Mouse (Mus musculus) forebrain, embryonic 14.5 days (tissue): ENCODE results near the gene Eid2b. TPM values are rescaled to one million over a fixed set of nuclear protein-coding genes. Genes with fewer than 3 reads are reported as not detected.

Experiments
- polyA plus RNA-seq: library from polyadenylated mRNA; unstranded; fragments of >200 nt; fragmentation: Nextera tagmentation; extraction: Ambion mirVana; gene quantifications from 2 replicates; pipeline ENCODE4 v1.2.1, GENCODE M21; 2014

The Eid2b gene
- polyA plus RNA-seq, 1 experiment from 2014 or later = 35.1 TPM

Other genes with a start within 250 kb of the Eid2b start
- gene Psmc4, start 227.6 kb upstream of the Eid2b start, polyA plus RNA-seq = 380 and 381 TPM in 2 replicates
- gene Fcgbp, start 206.5 kb upstream of the Eid2b start, polyA plus RNA-seq = 0.20 and 0.28 TPM in 2 replicates
- 0.03 and 0.09 TPM in 2 replicates for gene 9530053A07Rik, start 148.3 kb upstream of the Eid2b start, polyA plus RNA-seq
- gene Fbl, start 108.0 kb upstream of the Eid2b start, polyA plus RNA-seq = 36.0 and 38.3 TPM in 2 replicates
- gene Dyrk1b, start 98.3 kb upstream of the Eid2b start, polyA plus RNA-seq = 9.9 and 13.7 TPM in 2 replicates
- gene Eid2, start 9.9 kb upstream of the Eid2b start, polyA plus RNA-seq = 6.0 and 8.6 TPM in 2 replicates
- 0.22 and 0.23 TPM in 2 replicates for gene Selenov, start 13.4 kb downstream of the Eid2b start, polyA plus RNA-seq
- gene Dll3, start 24.5 kb downstream of the Eid2b start, polyA plus RNA-seq = 14.2 and 16.3 TPM in 2 replicates
- gene Timm50, start 34.3 kb downstream of the Eid2b start, polyA plus RNA-seq = 163 and 171 TPM in 2 replicates
- 62.6 and 77.8 TPM in 2 replicates for gene Supt5, start 61.0 kb downstream of the Eid2b start, polyA plus RNA-seq
- 539 and 750 TPM in 2 replicates for gene Rps16, start 72.9 kb downstream of the Eid2b start, polyA plus RNA-seq
- gene Plekhg2, start 94.9 kb downstream of the Eid2b start, polyA plus RNA-seq = 17.7 and 27.5 TPM in 2 replicates
- 3.3 and 5.6 TPM in 2 replicates for gene Zfp36, start 102.5 kb downstream of the Eid2b start, polyA plus RNA-seq
- 42.3 and 52.9 TPM in 2 replicates for gene Med29, start 115.0 kb downstream of the Eid2b start, polyA plus RNA-seq
- 59.3 and 73.1 TPM in 2 replicates for gene Paf1, start 115.2 kb downstream of the Eid2b start, polyA plus RNA-seq
- 3.3 and 4.9 TPM in 2 replicates for gene Gmfg, start 159.7 kb downstream of the Eid2b start, polyA plus RNA-seq
- 8.7 and 9.8 TPM in 2 replicates for gene Lrfn1, start 174.2 kb downstream of the Eid2b start, polyA plus RNA-seq
- not detected in 2 replicates for gene Ifnl2, start 232.7 kb downstream of the Eid2b start, polyA plus RNA-seq
- gene Ifnl3, start 245.1 kb downstream of the Eid2b start, polyA plus RNA-seq = not detected in 2 replicates